Comparison of ENCODE assay signal across 2 mouse cellular contexts in the genomic region with DNA sequence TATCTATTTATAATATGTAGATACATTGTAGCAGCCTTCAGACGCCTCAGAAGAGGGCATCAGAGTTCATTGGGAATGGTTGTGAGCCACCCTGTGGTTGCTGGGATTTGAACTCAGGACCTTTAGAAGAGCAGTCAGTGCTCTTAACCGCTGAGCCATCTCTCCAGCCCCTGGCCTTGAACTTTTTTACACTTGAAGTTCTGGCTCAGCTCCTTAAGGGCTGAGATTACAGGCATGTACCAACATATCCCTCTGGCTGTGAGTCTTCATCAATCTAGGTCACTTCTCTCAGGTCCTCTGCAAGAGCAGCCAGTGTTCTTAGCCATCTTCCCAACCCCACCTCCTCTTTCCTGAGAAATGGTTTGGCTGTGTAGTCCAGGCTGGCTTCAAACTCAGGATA.
A peak's percentile ranks its signal among the peaks of the same experiment; 100 is the strongest.
TF ChIP-seq lines count a peak whose summit lies in the region.

No protein-coding gene starts in this region.

TF ChIP-seq in CH12.LX, 34 proteins besides CTCF, POLR2A, EP300 and RAD21:
- no peak for TF ChIP-seq JUN (IDR thresholded peaks at IDR 0.05; ENCODE audit: insufficient read depth, low read depth, low read length)
- TF ChIP-seq TBP (conservative IDR thresholded peaks at IDR 0.05; ENCODE audit: low read depth, low read length): 0 out of 2 replicates have a peak, but pooled peaks have one; percentile 67
- no peak for TF ChIP-seq MAZ (IDR thresholded peaks at IDR 0.05; ENCODE audit: low read depth, low read length)

TF ChIP-seq in MEL, 35 proteins besides CTCF, POLR2A, EP300 and RAD21:
- no peak for TF ChIP-seq ZMIZ1 (IDR thresholded peaks at IDR 0.05; ENCODE audit: low read depth, low read length)
- TF ChIP-seq TBP (IDR thresholded peaks at IDR 0.05; ENCODE audit: low read depth, low read length): peak; percentile 67
- no peak for TF ChIP-seq NRF1 (IDR thresholded peaks at IDR 0.05; ENCODE audit: insufficient read depth, low read depth, low read length, poor library complexity, severe bottlenecking)
